Mouse (Mus musculus): ENCODE measurements around the gene Fam19a2. TPM values are rescaled to one million over a fixed set of nuclear protein-coding genes. Genes with fewer than 3 reads are reported as not detected.

Gene Fam19a2
- total RNA-seq, 2 experiments from 2014 or later = 0.12 TPM; not detected in 1

DNA sequence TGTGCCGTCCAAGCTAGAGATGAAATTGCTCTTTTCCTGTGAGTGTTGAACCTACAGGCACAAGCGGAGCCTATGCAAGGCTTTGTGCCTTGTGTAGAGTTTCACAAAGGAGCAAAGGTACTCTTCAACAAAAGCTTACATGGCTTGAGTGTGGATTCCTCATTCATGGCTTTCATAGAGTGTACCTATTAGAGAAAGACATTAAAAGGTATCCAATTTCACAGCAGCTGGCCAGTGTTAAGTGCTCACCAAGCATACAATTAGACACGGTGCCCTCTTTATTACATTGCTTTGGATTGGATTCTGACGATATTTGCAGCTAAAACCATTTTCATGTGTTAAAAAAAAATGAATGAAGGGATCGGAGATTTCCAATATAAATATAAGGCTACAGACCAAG lies 261.6 kb downstream of the Fam19a2 start:
- DNase-seq = no peak
- intact Hi-C loops (cut with DNase I; ENCODE audit: low total_unique reads) = no loop called here

DNA sequence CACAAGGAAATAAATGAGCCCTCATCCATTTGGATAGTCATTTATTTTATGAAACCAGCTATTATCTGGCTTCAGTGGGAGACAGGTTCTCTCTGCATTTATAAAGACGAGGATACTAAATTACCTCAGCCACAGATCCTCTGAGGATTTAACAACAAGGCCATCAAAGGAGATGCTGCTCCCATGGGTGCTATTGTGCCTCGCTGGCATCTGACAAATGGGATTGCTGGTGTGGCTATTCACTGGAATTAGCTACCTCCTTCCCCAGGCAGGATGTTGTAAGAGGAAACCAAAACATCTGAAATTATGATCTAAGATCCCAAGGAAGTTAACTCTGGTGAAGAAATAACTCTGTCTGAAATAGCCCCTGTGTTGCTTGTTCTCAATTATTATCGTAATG lies 262.3 kb downstream of the Fam19a2 start:
- DNase-seq = no peak
- intact Hi-C loops (cut with DNase I; ENCODE audit: low total_unique reads) = no loop called here

DNA sequence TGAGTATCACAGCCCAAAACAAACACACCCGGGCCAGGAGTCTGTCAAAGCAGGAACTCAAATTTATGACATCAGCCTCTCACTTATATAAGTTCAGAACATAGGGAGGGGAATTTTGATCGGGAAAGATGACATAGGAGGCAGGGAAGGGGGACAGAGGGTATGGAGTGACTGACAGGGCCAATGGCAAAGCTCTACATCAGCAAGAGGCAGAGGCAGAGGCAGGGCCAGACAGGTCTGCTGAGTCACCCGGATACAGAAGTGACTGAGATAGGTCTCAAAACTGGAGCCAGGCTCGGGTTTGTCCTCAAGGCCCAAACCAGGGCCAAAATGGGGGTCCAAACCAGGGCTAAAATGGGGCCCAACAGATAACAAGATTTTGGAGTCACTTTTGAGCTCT lies 272.3 kb downstream of the Fam19a2 start:
- intact Hi-C loops (cut with DNase I; ENCODE audit: low total_unique reads) = no loop called here
- no peak for DNase-seq

DNA sequence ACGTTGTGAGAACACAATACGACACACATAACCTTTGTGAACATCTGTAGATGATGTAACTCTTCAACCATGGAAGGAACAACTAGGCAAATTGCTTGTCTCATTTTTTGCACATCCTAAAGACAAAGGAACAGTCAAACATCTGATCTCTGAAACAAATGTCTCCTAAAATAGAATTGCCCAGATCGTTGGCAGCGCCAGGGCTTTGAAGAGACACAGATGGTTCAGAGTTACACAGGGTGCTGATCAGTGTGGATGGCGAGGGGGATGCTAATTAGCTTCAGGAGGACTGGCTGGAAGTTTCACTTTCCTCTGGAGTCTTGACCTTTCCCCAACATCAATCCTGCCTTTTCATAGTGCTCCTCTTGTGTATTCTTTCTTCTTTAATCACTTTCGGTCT lies 284.6 kb downstream of the Fam19a2 start:
- intact Hi-C loops (cut with DNase I; ENCODE audit: low total_unique reads) = no loop called here
- no peak for DNase-seq

DNA sequence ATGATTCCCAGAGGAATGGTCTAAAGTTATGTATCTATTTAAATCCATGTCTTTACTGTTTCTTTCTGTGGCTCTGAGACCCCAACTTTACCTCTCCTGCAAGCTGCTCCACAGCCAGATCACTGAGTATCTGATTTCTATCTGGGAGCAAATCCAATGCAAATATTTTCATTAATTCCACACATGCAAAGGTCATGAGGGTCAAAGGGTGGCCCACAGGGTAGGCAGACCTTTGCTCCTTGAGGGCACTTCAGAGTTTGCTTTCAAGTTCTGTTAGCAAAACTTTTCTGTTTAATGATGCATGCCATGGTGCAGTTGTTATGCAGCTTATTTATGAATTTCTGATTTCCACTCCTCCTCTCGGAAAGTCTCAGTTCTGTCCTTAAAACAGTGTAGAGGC lies 303.9 kb downstream of the Fam19a2 start:
- intact Hi-C loops (cut with DNase I; ENCODE audit: low total_unique reads) = no loop called here
- no peak for DNase-seq

DNA sequence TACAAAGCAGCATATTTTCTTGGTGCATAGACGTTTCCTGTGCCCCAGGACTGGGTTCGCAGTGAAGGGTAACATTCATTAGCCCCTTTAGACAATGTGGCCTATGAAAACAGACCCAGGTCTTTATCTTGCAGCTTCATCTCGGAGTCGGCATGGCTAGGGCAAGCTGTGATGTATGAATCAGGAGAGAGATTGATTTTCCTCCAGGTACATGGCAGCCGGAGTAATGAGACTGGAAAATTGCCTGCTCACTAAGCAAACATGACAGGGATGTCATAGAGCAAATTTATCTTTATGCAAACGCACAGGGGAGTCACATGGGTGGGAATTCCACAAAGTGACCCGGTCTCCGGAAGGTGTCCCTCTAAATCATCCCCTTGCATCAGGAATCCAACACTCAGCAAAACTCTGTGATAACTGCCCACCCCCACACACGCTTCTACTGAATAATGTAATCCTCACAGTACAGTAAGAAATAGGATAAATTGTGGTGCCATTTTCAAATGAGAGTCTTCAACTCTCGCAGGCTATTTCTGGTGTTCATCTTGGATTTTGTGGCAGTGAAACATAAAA lies 306.9 kb downstream of the Fam19a2 start:
- intact Hi-C loops (cut with DNase I; ENCODE audit: low total_unique reads) = no loop called here
- no peak for DNase-seq

DNA sequence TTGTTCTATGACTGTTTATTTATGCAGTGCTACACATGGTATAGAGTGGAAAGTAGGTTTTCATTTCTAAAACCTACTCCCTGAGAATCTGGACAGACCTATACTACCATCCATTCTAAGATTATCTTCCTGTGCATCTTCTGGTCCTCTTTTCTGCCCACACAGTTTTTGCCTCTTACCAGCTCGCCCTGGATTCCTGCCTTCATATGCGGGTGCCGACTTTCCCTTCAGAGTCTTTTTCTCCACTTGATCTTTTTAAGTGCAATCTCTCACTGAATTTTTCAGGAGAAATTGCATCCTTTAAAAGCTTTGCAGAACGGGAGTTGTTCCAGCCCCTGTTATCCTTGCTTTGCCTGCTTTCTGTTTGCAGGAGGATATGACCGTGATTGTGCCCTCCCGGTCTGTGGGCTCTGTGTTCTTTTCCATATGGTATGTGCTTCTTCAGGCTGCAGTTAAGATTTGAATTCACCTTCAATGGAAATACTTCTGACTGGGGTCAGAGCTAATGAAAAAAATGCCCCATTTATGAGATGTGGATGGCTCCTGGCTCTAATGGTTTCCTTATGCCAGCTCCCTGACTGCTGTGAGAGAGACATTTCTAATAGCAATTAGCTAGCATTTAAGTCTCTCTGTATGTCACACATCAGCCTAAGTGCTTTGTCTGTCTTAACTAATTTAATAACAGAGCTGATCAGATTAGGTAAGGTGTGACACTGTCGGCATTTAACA lies 308.7 kb downstream of the Fam19a2 start:
- intact Hi-C loops (cut with DNase I; ENCODE audit: low total_unique reads) = no loop called here
- DNase-seq = no peak

DNA sequence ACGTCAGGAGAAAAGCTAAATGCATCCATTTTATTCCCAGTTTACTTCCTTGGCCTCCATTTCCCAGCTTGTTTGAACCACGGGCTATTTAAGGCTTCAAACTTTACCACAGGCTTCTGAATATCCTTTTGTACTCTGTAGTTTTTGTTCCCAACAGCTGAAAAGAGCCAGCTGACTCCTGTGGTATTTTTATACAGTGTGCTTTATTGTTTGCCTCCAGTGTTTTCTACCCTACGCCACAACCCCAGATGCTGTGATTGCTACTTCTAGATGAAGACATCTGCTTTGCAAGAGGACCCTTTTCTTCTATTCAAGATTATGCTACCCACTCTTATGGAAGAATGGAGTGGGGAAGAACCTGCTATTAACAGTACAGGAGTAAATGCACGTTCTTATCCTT lies 314.0 kb downstream of the Fam19a2 start:
- intact Hi-C loops (cut with DNase I; ENCODE audit: low total_unique reads) = no loop called here
- no peak for DNase-seq

DNA sequence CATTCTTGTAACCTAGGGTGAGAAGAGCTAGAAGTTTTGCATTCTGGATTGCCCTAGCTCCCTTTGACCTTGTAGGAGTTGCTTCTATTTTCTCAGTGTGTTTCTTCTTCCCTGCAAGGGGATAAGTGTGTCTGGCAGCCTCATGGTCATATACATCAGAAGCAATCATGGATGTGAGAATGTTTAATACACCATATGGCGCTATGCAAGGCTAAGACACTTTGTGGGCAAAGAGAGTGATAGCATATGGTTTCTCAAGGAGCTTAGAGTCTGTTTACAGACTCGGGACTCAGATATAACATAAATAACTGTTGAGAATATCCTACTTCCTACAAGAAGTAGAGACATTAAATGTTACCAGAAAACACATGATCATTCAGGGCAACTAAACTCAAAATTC lies 315.2 kb downstream of the Fam19a2 start:
- intact Hi-C loops (cut with DNase I; ENCODE audit: low total_unique reads) = no loop called here

DNA sequence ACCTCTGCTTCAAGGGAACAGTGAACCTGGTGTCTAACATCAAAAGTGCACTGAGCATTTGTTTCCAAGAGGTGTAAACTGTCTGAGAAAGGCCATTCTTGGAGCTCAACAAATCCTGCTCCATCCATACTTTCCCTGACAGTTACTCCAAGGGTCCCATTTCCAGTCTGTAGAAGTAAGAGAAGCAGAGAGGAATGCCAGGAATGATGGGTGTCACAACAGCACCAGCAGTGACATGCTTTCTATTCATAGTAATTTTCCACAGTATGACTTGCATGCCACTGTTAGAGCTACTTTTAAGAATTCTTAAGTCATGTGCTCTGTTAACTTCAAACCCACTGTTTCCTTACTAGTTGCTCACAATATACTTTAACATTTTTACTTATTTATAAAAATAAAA lies 331.2 kb downstream of the Fam19a2 start:
- intact Hi-C loops (cut with DNase I; ENCODE audit: low total_unique reads) = no loop called here
- no peak for DNase-seq

More for the DNA sequence above, 315.2 kb downstream of the Fam19a2 start:
- DNase-seq = no peak

DNA sequence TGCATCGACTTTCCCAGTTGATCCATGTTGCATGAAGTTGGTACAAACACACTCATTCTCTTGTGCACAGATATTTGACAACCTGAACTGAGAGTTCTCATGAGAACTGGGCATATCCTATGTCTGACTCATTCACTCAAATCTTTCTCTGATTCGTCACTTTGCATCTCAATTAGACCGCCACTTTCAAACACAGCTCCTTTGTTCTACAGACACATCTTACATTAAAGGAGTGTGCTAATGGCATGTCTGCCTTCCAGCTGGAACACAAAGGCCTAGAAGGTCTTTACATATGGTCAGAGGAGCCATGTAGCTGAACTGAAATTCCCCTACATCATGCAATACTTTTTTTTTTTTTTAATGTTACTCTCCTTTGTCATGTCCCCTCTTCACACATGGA lies 333.3 kb downstream of the Fam19a2 start:
- DNase-seq = no peak
- intact Hi-C loops (cut with DNase I; ENCODE audit: low total_unique reads) = no loop called here

DNA sequence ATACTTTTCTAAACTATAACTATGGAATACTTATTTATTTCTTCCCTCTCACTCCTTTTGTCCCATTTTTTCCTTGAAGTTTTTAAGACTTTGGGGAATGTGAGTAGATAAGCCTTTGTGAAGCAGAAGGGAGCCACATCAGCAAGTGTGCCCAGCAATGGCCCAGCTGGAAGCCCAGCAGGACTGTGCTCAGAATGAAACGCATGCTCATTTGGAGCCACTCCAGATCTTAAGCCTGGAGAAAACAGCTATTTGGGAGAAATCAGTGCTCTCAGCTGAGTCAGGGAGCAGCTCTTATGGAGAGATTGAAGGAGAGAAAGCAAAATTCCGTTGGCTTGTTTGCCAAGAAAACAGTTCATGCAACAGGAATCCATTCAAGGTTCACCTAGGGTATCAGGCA lies 341.9 kb downstream of the Fam19a2 start:
- intact Hi-C loops (cut with DNase I; ENCODE audit: low total_unique reads) = no loop called here
- DNase-seq = no peak

DNA sequence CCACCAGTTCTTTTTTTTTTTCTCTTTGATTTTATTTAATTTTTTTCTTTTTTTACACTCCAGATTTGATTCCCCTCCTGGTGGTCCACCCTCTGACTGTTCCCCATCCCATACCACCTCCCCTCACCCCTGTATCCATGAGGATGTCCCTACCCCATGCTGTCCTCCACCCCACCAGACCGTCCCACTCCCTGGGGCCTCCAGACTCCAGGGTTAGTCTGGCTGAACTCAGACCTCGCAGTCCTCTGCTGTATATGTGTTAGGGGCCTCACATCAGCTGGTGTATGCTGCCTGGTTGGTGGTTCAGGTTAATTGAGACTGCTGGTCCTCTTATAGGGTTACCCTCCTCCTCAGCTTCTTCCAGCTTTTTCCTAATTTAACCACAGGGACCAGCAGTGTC lies 362.9 kb downstream of the Fam19a2 start:
- intact Hi-C loops (cut with DNase I; ENCODE audit: low total_unique reads) = no loop called here
- DNase-seq = no peak

DNA sequence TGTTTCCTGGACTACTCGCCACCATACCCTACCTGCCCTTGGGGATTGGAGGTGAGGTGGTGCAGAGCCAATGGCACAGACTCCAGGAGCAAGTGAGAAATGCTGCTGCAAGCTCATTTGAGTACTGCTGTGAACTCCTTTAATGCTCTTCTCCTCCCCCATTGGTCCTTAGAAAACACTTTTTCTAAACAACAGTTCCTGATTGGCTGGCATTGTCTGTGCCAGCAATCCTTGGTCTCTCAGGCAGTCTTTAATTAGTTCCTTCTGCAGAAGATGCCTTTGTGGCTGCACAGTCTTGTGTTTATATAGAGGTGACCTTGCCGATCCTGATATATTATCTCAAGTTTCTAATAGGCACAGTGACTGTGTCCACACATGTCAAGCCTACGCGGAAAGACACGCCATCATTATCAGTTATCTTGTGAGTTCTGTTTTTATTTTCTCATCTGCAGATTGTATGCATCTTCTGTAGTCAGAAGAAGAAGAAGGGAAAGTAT lies 365.5 kb downstream of the Fam19a2 start:
- intact Hi-C loops (cut with DNase I; ENCODE audit: low total_unique reads) = no loop called here
- no peak for DNase-seq

DNA sequence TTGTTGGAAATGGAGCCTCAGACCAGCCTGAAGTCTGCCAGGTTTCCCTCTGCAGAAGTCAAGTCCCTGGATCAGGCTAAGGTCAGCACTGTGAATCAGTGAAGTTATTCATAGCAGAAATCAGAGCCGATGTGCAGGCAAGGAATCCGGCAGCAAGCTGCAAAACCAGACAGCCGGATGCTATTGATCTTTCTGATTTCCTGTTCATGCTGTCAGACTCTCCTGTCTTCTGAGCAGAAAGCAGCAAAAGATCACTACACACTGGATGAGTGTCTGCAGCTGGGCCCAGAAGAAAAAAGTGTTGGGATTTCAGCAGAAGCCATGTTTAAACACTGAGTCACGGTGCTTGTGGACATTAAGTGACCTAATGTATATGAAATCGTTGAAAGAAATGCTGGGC lies 368.2 kb downstream of the Fam19a2 start:
- intact Hi-C loops (cut with DNase I; ENCODE audit: low total_unique reads) = no loop called here
- DNase-seq = no peak

DNA sequence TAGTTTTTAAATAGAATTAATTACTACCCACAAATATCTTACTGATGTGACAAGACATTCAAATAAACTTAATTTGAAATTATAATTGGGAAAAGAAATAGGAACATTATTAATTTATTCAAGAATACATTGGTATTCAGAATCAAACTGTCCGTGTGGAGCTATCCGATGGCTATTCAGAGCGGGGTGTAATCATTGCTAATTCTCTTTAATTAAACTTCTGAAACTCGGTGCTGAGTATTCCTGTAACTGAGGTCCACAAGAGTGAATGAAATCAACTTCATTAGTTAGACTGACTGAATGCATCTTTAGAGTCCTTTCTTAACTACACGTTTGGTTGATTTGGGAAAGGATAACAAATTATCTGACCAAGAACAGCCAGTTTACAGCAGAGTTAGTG lies 372.9 kb downstream of the Fam19a2 start:
- no peak for DNase-seq

DNA sequence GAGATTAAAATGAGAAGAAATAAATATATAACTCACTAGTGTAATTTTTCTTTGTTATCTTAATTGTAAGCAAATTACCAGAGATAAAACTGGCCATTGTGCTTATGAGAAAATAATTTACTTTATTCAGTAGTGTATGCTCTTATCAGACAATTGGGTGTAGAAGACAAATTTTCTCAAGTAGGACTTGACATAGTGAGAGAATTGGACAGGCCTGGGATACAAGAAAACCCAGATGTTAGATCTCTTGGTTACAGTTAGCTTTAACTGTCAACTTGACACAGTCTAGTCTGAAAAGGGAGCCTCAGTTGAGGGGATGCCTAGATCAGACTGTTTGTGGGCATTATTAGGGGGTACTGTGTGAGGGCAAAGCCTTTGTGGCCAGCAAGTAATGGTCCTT lies 373.7 kb downstream of the Fam19a2 start:
- intact Hi-C loops (cut with DNase I; ENCODE audit: low total_unique reads) = no loop called here
- DNase-seq = no peak

More for the DNA sequence above, 372.9 kb downstream of the Fam19a2 start:
- intact Hi-C loops (cut with DNase I; ENCODE audit: low total_unique reads) = no loop called here

DNA sequence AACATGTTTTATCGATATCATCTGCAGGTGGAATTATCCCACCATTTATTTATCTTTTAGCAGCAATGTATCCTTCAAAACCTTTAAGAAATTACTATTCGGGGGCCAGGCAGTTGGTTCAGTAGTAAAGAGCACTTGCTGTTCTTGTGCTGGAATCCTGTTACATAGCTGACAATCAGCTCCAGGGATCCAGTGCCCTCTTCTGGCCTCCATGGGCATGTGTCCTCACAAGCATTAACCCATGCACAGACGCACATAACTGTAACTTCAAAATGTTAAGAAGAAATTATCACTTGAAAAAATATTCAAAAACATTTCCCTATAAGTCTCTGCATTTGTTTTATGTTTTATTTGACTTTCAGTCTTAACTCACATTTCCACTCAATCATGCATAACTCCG lies 381.8 kb downstream of the Fam19a2 start:
- intact Hi-C loops (cut with DNase I; ENCODE audit: low total_unique reads) = no loop called here
- DNase-seq = no peak

DNA sequence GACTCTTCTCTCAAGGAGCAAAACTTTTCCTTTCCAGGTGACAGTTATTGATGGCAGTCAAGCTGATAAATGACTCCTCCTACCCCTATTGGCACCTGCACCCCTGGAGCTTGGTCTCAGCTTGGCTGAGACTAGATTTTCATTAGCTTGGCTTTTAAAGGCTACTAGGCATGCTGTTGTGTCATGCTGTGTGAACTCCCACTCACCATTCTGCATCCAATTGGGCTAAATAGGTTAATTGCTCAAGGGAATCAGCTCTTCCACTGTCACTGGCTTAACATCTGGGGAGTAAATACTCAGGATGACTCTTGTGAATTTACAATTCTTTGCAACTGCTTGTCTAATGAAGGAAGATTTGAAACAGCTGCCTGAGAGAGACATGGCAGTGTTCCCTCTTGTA lies 407.4 kb downstream of the Fam19a2 start:
- DNase-seq = no peak
- intact Hi-C loops (cut with DNase I; ENCODE audit: low total_unique reads) = no loop called here

DNA sequence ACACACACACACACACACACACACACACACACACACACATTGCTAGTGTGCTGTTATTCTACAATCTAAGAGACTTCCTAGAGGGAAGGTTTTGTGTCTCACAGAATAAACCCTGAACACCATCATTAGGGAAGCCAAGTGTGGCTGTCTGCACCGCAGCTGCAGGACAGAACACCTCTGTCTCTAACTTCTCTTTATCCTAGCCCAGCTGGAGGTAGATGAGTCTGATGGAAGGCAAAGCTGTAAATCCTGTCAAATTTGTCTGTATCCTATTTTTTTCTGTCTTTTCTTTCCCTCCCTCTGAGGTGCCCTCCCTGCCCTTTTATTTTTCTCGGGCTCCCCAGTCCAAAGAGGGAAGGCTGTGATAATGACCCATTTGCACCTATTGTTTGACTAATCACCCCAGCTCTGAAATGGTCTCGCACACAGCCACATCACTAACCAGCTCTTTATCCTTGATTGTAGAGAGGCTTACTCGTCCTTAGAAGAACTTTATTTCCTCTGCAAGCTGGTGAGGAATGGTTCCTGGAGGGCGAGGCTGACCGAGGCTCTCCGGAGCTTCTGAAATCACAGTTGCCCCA lies 414.6 kb downstream of the Fam19a2 start:
- DNase-seq = no peak
- intact Hi-C loops (cut with DNase I; ENCODE audit: low total_unique reads) = no loop called here

DNA sequence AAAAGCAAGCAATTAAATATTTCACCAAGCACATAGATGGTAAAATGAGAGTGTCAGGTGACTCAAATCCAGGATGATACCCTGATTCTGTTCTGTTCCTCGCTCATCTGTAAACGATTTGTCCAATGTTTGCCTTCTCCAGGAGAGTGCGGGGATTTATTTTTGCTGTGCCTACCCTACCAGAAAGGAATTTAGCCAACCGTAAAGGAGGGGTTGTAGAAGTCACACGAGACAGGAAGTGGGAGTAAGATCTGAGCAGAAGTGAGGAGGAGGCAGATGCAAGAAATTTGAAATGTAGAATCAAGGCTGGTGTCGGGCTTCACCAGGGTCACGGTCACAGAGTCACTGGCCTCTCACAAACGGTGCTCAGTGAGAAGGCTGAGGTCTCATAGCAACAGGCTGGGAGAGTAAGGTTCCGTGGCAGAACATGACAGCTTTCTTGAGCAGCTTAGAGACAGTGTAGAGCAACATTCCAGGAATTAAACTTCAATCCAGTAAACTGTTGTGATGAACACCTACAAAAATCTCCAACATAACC lies 419.0 kb downstream of the Fam19a2 start:
- intact Hi-C loops (cut with DNase I; ENCODE audit: low total_unique reads) = no loop called here
- DNase-seq = no peak

Data from gastrocnemius, postnatal 14 days (tissue).